Mouse (Mus musculus) ES-Bruce4 (cell line): ENCODE measurements around the gene Ndrg4. TPM values are rescaled to one million over a fixed set of nuclear protein-coding genes. Genes with fewer than 3 reads are reported as not detected.

ENCODE experiments used
- H3K27ac ChIP-seq: 2 replicates; pipeline ENCODE4 v1.5.1; 2012; ENCODE audit warnings: low read length, inconsistent platforms; ENCODE audit not compliant: insufficient read depth
- H3K27me3 ChIP-seq: 2 replicates; pipeline ENCODE4 v1.6.1; 2012; ENCODE audit warnings: mild to moderate bottlenecking, low read length, inconsistent platforms; ENCODE audit not compliant: control insufficient read depth, poor library complexity, insufficient read depth, severe bottlenecking
- H3K36me3 ChIP-seq: 2 replicates; pipeline ENCODE4 v1.6.1; 2012; ENCODE audit warnings: inconsistent platforms, mild to moderate bottlenecking, low read length, moderate library complexity; ENCODE audit not compliant: control insufficient read depth, poor library complexity, insufficient read depth, severe bottlenecking
- H3K4me1 ChIP-seq: one replicate; pipeline ENCODE4 v1.8.1; 2011; ENCODE audit warnings: low read length; ENCODE audit not compliant: control insufficient read depth, insufficient read depth
- H3K4me3 ChIP-seq: 2 replicates; pipeline ENCODE4 v1.5.1; 2011; ENCODE audit warnings: low read depth, mild to moderate bottlenecking, low read length
- H3K9ac ChIP-seq: 2 replicates; pipeline ENCODE4 v1.6.1; 2012; ENCODE audit warnings: low read depth, mild to moderate bottlenecking, inconsistent platforms; ENCODE audit not compliant: poor library complexity, severe bottlenecking
- H3K9me3 ChIP-seq: replicated peaks from 2 replicates; pipeline ENCODE4 v1.6.1; 2012; ENCODE audit warnings: mild to moderate bottlenecking, low read length, inconsistent platforms; ENCODE audit not compliant: control insufficient read depth, poor library complexity, insufficient read depth, severe bottlenecking
- CTCF ChIP-seq: IDR thresholded peaks from one replicate; pipeline ENCODE4 v1.8.1; 2011; ENCODE audit warnings: low read depth, low read length
- EP300 ChIP-seq: IDR thresholded peaks from 2 replicates; pipeline ENCODE4 v1.6.1; 2011; ENCODE audit warnings: low read depth, low read length; ENCODE audit not compliant: insufficient read depth
- POLR2A ChIP-seq: IDR thresholded peaks from one replicate; pipeline ENCODE4 v1.8.1; 2011; ENCODE audit warnings: low read length; ENCODE audit not compliant: insufficient read depth
- polyA plus RNA-seq: library from polyadenylated mRNA; stranded (reverse); fragments of >200 nt; gene quantifications from 2 replicates; pipeline ENCODE4 v1.2.4, GENCODE M21; 2011; ENCODE audit warnings: low read depth; ENCODE audit not compliant: missing spikeins, insufficient read depth, insufficient read length

The Ndrg4 gene
- polyA plus RNA-seq, 1 experiment = 8.8 TPM

- Histone ChIP-seq H3K36me3 (no peaks in the 10 kb centered on the region), H3K9ac (peak overlapping the region; percentile 28; the same call in 1 of the 2 replicates), H3K4me3 (peak overlapping the region; percentile 75), H3K27ac (no peak overlapping the region), H3K4me1 (peaks cover 2% of the 10 kb centered on the region), H3K27me3 (no peaks in the 10 kb centered on the region), H3K9me3 (no peaks in the 10 kb centered on the region)
- TF ChIP-seq CTCF = no peak
- no peak for TF ChIP-seq EP300
- TF ChIP-seq POLR2A = peak; percentile 31
Observed at GRCm38 (mm10) chr8:95702480-95703446, 26.0 kb downstream of the Ndrg4 start.

GRCm38 (mm10) chr8:95703461-95704260 is 26.9 kb downstream of the Ndrg4 start:
- H3K36me3 ChIP-seq = no peaks in the 10 kb centered on the region
- H3K4me3 ChIP-seq = peak overlapping the region; percentile 69
- no peaks in the 10 kb centered on the region for H3K4me1 ChIP-seq
- no peaks in the 10 kb centered on the region for H3K27me3 ChIP-seq
- H3K9me3 ChIP-seq = no peaks in the 10 kb centered on the region
- H3K9ac ChIP-seq = peak overlapping the region; percentile 28; the same call in 1 of the 2 replicates
- TF ChIP-seq CTCF (no peak), POLR2A (no peak), EP300 (no peak)
- no peak overlapping the region for H3K27ac ChIP-seq

DNA sequence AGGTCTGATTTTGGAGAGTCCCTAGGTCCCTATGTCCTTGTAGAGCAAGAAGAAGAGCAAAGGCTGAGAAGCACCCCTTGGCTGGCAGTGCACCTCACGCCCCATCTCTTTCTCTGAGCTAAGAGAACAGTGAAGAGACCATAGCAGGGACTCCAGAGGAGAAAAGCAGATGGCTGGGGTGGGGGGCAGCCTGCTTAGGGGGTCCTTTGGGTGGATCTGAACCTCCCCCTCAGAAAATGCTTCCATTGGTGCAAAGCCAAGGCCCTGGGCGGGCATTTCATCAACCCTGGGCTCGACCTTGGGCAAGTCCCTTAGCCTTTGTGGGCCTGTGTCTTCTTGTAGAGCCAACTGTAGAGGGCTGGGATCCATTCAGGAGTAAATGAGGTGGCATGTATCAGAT is 27.8 kb downstream of the Ndrg4 start:
- Histone ChIP-seq H3K9ac (no peak overlapping the region), H3K4me3 (no peak overlapping the region), H3K36me3 (no peaks in the 10 kb centered on the region), H3K4me1 (peaks cover 3% of the 10 kb centered on the region), H3K27me3 (no peaks in the 10 kb centered on the region), H3K27ac (no peak overlapping the region), H3K9me3 (no peaks in the 10 kb centered on the region)
- TF ChIP-seq CTCF (no peak), POLR2A (no peak), EP300 (no peak)

GRCm38 (mm10) chr8:95709579-95709978 is 32.8 kb downstream of the Ndrg4 start:
- Histone ChIP-seq H3K36me3 (no peaks in the 10 kb centered on the region), H3K27me3 (no peaks in the 10 kb centered on the region), H3K4me1 (peaks cover 6% of the 10 kb centered on the region), H3K9ac (no peak overlapping the region), H3K4me3 (no peak overlapping the region), H3K9me3 (no peaks in the 10 kb centered on the region), H3K27ac (no peak overlapping the region)
- TF ChIP-seq EP300 = no peak
- TF ChIP-seq POLR2A = no peak
- no peak for TF ChIP-seq CTCF

DNA sequence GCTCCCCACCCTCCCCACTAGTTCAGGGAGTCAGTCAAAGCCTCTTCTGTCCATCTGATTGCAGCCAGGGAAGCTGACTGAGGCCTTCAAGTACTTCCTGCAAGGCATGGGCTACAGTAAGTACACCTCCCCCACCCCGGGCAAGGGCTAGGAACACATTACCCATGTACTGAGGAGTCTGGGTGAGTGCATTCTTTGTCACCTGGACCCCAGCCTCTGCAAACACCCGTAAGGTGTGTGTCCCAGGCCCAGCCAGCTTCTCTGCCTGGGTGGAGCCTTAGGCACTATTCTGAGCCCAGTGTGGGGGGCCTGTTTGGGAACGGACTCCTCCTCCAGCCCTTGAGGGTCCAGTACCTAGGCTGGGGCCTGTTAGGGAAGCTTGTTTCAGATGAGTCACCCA is 34.2 kb downstream of the Ndrg4 start:
- H3K9me3 ChIP-seq = no peaks in the 10 kb centered on the region
- H3K9ac ChIP-seq = no peak overlapping the region
- H3K4me1 ChIP-seq = peaks cover 6% of the 10 kb centered on the region
- no peak overlapping the region for H3K27ac ChIP-seq
- no peak for TF ChIP-seq CTCF
- TF ChIP-seq EP300 = no peak
- no peak for TF ChIP-seq POLR2A
- H3K27me3 ChIP-seq = no peaks in the 10 kb centered on the region
- no peaks in the 10 kb centered on the region for H3K36me3 ChIP-seq
- no peak overlapping the region for H3K4me3 ChIP-seq

GRCm38 (mm10) chr8:95712395-95712794 is 35.6 kb downstream of the Ndrg4 start:
- Histone ChIP-seq H3K4me3 (no peak overlapping the region), H3K9ac (no peak overlapping the region), H3K4me1 (peaks cover 6% of the 10 kb centered on the region), H3K9me3 (no peaks in the 10 kb centered on the region), H3K36me3 (peaks cover 6% of the 10 kb centered on the region), H3K27ac (no peak overlapping the region), H3K27me3 (no peaks in the 10 kb centered on the region)
- TF ChIP-seq CTCF (no peak), POLR2A (no peak), EP300 (no peak)
